Mouse (Mus musculus) common myeloid progenitor, adult 5-6 weeks (primary cell): ENCODE results near the gene Ube2a. TPM values are rescaled to one million over a fixed set of nuclear protein-coding genes. Genes with fewer than 3 reads are reported as not detected.
"Not testable (repeated sequence)": the region's sequence is repeated elsewhere in the genome, so short reads cannot be mapped to it uniquely, and the experiment has no call there.

Experiments used
- ATAC-seq: replicated peaks from 2 replicates; pipeline ENCODE4 v1.8.0; 2016; ENCODE audit warnings: low read depth, mild to moderate bottlenecking, moderate TSS enrichment, inconsistent platforms; ENCODE audit not compliant: poor library complexity, severe bottlenecking
- total RNA-seq: library from RNA; stranded (forward); fragments of 200-1000, 187-1606 nt; gene quantifications from 2 replicates; pipeline ENCODE4 v1.2.3, GENCODE M21; 2017

Ube2a gene
- total RNA-seq, 1 experiment from 2014 or later = 13.8 TPM

DNA sequence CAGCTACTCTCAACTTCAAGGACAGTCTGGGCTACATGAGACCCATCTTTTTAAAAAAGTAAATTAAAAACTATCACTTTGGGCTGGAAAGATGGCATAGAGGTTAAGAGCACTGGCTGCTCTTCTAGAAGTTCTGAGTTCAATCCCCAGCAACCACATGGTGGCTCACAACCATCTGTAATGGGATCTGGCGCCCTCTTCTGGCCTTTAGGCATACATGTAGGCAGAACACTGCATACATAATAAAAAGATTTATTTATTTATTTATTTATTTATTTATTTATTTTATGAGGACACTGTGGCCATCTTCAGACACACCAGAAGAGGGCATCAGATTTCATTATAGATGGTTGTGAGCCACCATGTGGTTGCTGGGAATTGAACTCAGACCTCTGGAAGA lies 25.2 kb downstream of the Ube2a start:
- not testable (repeated sequence) for ATAC-seq

DNA sequence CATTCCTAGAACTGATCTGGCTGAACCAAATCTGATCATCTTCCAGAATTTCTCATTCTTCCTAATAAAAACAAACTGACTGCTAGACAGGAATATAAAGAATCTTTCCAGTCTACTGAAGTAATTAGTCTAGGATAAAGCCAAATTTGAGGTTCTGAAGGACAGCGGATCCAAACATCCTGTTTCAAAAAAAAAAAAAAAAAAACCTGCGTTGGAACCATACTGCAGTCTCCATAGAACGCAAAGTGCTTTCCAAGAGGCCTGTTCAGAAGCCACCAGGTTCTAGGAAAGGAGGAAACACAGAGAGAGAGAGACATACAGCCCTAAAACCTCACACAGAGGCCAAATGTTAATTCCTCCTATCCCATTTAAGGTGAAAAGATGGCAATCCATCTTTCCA lies 28.0 kb downstream of the Ube2a start:
- ATAC-seq = no peak

DNA sequence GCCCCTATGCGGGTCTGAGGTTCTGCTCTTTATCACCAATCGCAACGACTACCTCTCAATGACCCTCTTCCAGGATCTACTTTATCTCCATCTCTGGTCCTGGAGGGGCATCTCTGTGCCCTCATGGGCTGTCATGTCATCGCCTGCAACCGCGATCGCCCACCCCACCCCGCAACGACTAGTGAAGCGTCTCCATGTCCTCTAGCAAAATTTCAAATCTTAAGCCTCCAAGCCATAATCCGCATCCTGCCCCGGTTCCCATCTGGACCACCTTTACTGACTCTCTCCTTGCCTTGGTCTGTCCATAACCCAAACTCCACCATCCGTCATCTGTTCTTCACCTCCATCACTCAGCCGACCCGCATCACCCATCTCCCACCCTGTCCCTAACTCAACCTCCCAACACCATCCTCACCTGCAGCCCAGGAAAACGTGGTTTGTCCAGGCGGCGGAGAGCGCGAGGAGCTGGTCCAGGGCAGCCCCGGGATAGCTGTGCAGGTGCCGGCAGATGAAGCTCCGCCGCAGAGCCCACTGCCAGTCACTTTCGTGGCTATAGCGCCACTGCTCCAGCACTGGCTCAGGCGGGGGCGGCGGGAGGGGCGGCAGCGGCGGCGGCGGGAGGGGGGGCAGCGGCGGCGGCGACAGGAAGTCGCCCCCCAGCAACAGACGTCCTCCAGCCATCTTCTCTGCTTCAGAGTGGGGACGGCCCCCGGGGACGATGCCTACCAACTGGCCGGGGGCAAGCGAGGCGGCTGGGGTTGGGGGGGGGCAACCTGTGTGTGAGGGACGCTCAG lies 28.8 kb downstream of the Ube2a start, which contains the start of gene Nkrf:
Gene Nkrf, minus strand, starts transcription at position 579 of the 794 bp plus-strand sequence.
- peak; percentile 31; the same call in 1 of the 2 replicates for ATAC-seq

DNA sequence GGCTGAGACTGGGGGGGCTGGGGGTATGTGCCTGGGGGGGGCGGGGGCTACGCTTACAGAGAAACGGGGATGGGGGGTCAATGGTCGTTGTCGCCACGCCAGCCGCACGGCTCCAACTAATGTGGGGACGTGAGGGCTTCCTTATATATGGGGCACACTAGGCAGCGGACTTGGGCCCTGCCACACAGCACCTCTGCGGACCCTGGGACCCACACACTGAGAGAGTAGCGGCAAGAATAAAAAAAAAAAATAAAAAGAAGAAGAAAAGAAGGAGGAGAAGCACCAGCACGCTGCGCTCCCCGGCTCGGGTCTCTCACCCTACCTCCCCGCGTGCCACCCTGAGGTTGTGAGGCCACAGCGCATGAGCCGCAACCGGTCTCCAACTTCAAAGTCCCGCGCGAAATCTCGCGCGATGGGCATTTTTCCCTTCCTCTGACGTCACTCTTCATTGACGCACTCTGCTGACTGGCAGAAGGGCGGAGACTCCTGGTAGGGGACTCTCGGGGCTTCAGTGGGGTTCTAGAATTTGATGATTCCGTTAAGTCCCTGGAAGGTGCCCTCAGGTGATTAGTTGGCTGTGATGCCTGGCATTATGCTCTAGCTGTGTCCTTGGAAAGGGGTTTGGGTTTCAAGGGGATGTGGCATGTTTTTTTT lies 29.5 kb downstream of the Ube2a start:
- ATAC-seq = peak; percentile 89

DNA sequence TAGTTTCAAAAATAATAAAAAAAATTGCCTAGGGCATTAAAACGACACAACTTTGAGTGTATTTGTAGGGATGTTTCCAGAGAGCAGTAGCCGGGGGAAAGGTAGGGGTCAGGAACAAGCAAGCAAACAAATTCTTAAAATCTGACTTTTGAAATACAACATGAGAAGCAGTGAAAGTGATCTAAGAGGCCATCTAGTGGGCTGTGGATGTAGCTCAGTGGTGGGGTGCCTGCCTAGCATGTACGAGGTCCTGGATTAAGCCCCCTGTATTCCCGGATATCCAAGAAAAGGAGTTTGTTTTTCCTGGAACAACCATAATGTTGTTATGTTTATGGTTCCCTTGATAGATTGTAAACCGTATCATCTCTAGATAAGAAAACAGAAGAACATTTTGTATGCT lies 32.8 kb downstream of the Ube2a start:
- 0 out of 2 replicates have a peak, but pooled peaks have one; percentile 26 for ATAC-seq

DNA sequence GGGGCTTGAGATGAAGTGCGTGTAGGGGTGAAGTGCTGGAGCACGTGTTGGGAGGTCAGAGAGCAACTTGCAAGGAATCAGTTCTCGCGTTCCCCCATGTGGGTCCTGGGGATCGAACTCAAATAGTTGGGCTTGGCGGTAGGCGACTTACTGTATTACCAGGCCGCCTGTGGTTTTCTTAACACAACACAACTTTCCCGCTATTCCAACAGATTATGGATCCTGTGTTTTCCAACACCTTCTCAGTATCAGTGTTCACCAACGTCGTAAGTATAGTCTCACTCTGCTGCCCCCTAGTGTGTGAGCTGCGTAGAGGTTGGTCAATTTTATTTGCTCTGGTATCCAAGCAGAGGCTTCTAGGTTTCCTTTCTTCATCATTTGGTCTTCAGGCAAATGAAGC lies 37.6 kb downstream of the Ube2a start:
- no peak for ATAC-seq

DNA sequence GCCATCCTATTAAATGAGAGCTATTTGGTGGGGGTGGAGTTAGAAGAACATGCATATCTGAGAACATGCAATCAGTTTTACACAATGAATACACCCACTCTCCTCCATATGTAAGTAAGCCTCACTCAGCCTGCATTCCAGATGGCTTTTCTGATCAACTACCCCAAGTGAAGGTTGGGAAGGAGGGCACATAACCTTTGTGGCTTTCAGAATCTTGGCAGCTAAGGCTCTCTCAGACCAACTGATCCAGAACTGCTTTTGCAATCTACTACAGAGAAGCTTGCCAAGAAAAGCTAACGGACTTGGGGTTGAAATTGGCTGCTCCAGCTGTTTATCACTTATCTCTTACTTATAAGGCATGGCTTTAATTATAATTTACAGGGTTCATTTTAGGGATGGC lies 44.0 kb downstream of the Ube2a start:
- ATAC-seq = no peak

DNA sequence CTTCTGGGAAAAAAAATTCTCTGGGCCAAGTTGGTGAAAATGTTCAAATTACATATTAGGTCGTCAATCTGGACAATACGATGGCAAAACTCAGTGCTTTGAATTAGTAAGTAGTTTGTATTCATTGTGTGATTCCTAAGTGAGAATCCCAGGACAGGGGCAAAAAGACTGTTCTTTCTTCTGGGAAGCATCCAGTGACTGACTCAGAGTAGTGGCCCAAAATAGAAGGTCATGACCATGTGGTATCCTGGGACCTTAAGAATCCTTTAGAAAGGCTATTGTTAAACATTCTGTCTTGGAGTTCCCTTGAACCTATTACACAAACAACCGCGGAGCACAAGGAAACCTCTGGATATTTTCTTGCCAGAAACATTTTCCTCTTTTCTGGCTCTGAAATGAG lies 47.6 kb downstream of the Ube2a start:
- ATAC-seq = no peak

DNA sequence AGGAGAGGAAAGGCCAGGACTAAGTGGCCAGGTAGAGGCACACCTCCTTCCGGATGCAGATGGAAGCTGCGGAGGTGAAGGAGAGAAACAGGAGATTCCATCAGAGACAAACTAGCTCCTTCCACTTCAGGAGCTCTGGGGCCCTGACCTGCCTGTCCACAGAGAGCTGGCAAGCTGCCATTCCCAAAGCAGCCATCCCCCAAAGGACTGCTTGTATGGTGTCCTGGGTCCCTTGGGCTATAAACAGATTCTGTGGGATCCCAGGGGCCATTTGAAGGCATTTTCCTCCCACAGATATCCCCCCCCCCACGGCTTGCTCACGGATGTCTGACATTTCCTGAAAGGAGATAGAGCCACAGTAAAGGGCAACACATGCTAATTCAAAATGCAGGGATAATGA lies 55.1 kb downstream of the Ube2a start:
- ATAC-seq = no peak

DNA sequence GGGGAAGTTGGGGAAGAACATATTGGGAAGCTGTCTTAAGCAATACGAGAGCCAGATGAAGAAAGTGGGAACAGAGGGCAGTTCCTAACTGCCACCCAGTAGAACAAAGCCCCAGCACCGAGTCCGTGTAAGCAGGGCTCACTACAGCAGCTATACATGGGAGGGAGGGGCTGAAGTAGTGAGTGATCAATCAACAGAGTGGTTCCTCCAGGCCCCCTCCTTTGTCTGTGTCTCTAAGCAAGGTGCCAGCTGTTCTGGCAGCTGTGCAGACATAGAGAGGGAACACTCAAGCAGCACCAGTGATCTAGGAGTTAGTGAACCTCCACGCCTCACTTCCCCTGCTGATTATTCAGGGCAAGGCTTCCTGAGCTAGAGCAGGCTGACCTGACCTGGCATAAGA lies 56.0 kb downstream of the Ube2a start:
- ATAC-seq = no peak

DNA sequence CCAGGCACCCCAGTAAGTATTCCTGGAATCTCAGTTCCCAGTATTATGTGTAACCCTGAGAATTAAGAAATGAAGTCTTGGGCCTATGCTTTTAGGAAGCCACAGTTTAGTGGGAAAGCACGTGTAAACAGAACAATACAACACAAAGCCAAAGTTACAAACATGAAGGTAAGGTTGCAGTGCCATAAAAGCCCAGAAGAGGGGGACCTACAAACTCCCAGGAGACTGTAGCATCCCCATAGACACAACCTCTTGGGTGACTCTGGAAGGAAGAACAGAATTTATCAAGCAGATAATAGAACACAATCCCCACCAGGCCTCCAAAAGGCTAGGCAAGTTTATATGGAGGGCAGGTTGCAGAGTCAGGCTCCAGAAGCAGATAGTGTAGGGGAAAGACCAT lies 56.9 kb downstream of the Ube2a start:
- no peak for ATAC-seq

Other genes with a start within 250 kb of the Ube2a start
- 8.1 and 11.8 TPM in 2 replicates for gene Akap17b, start 228.5 kb upstream of the Ube2a start, total RNA-seq
- gene Slc25a43, start 130.2 kb upstream of the Ube2a start, total RNA-seq = 1.7 TPM in 1 of 2 replicates, not detected in the other
- gene Slc25a5, start 78.2 kb upstream of the Ube2a start, total RNA-seq = 896 and 911 TPM in 2 replicates
- 55.6 TPM in 2 replicates for gene C330007P06Rik, start 211 bp downstream of the Ube2a start, total RNA-seq
- gene Nkrf, start 29.0 kb downstream of the Ube2a start, total RNA-seq = 18.5 and 20.6 TPM in 2 replicates
- 66.4 and 77.8 TPM in 2 replicates for gene Sept6, start 117.9 kb downstream of the Ube2a start, total RNA-seq
- not detected in 2 replicates for gene Sowahd, start 174.9 kb downstream of the Ube2a start, total RNA-seq
- gene Rpl39, start 211.5 kb downstream of the Ube2a start, total RNA-seq = 5,370 and 6,793 TPM in 2 replicates
- gene Upf3b, start 236.4 kb downstream of the Ube2a start, total RNA-seq = 59.5 and 65.3 TPM in 2 replicates